Mouse (Mus musculus) natural killer cell, adult 2 months (primary cell): Measurements from ENCODE around the gene Cpxm2.

ENCODE experiments used
- DNase-seq, 2 experiments: peaks; one replicate each; pipeline ENCODE4 v3.0.0; 2022; ENCODE audit warnings: low spot score in 2 of 2

Gene Cpxm2

GRCm38 (mm10) chr7:132026671-132027070, 127.9 kb downstream of the Cpxm2 start:
- no peak for DNase-seq

- DNase-seq, result no peak
These were observed 128.9 kb downstream of the Cpxm2 start for GRCm38 (mm10) chr7:132025591-132025990.

- DNase-seq, result no peak
These were observed 138.6 kb downstream of the Cpxm2 start for GRCm38 (mm10) chr7:132015933-132016332.

- DNase-seq, result no peak
These were observed 139.3 kb downstream of the Cpxm2 start for GRCm38 (mm10) chr7:132015193-132015592.

GRCm38 (mm10) chr7:132013970-132014369, 140.6 kb downstream of the Cpxm2 start:
- DNase-seq, result no peak

- DNase-seq, result no peak
These were observed 141.4 kb downstream of the Cpxm2 start for GRCm38 (mm10) chr7:132012969-132013679.

GRCm38 (mm10) chr7:132009002-132009401, 145.5 kb downstream of the Cpxm2 start:
- DNase-seq, result no peak

GRCm38 (mm10) chr7:132005996-132006696, 148.4 kb downstream of the Cpxm2 start:
- DNase-seq, result no peak

- DNase-seq, result no peak
These were observed 161.7 kb downstream of the Cpxm2 start for GRCm38 (mm10) chr7:131992873-131993272.

- DNase-seq, result no peak
These were observed 162.3 kb downstream of the Cpxm2 start for GRCm38 (mm10) chr7:131992226-131992625.

GRCm38 (mm10) chr7:131989056-131989455, 165.5 kb downstream of the Cpxm2 start:
- DNase-seq, result no peak
